Mouse (Mus musculus) kidney, embryonic 16.5 days (tissue): ENCODE data around the gene Ddx5. TPM values are rescaled to one million over a fixed set of nuclear protein-coding genes. Genes with fewer than 3 reads are reported as not detected.
A peak's percentile ranks its signal among the peaks of the same experiment; 100 is the strongest.

ENCODE experiments used
- ATAC-seq: fragments of 200-750 bp; cut with Nextera tagmentation; 2 replicates; pipeline ENCODE4 v1.8.0; 2017; ENCODE audit warnings: moderate TSS enrichment; ENCODE audit not compliant: low FRiP score, low TSS enrichment
- H3K27ac ChIP-seq: fragments of 300-500 bp; sonication (generic); 2 replicates; pipeline ENCODE4 v1.5.1; 2014; ENCODE audit warnings: low read length
- H3K27me3 ChIP-seq: fragments of 300-500 bp; sonication (generic); 2 replicates; pipeline ENCODE4 v1.6.1; 2014; ENCODE audit warnings: low read length, control low read depth, mixed read lengths; ENCODE audit not compliant: insufficient read depth
- H3K36me3 ChIP-seq: fragments of 300-500 bp; sonication (generic); 2 replicates; pipeline ENCODE4 v1.6.1; 2014; ENCODE audit warnings: low read length, control low read depth, mixed read lengths; ENCODE audit not compliant: insufficient read depth
- H3K4me1 ChIP-seq: fragments of 300-500 bp; sonication (generic); 2 replicates; pipeline ENCODE4 v1.6.1; 2014; ENCODE audit warnings: low read length, control low read depth, mixed read lengths; ENCODE audit not compliant: insufficient read depth
- H3K4me2 ChIP-seq: fragments of 300-500 bp; sonication (generic); replicated peaks from 2 replicates; pipeline ENCODE4 v1.6.1; 2014; ENCODE audit warnings: low read depth, low read length
- H3K4me3 ChIP-seq: fragments of 300-500 bp; sonication (generic); 2 replicates; pipeline ENCODE4 v1.5.1; 2014; ENCODE audit warnings: mild to moderate bottlenecking, low read length
- H3K9ac ChIP-seq: fragments of 300-500 bp; sonication (generic); replicated peaks from 2 replicates; pipeline ENCODE4 v1.6.1; 2014; ENCODE audit warnings: low read length
- H3K9me3 ChIP-seq: fragments of 300-500 bp; sonication (generic); 2 replicates; pipeline ENCODE4 v1.6.1; 2016; ENCODE audit warnings: low read length, control low read depth
- WGBS: fragments of 180-500 bp; shearing (Covaris S2); extraction: QIAGEN DNeasy Blood & Tissue Kit; methylation state at CpG from one replicate; pipeline ENCODE4 v1.1.7; 2014; 5-methylcytosine and 5-hydroxymethylcytosine counted together
- polyA plus RNA-seq: library from polyadenylated mRNA; unstranded; fragments of >200 nt; fragmentation: Nextera tagmentation; extraction: Ambion mirVana; gene quantifications from 2 replicates; pipeline ENCODE4 v1.2.1, GENCODE M21; 2015

Ddx5 gene
- polyA plus RNA-seq: 369 and 372 TPM in 2 replicates

GRCm38 (mm10) chr11:106788775-106789459 is at the start of gene Ddx5, which contains the start of gene Cep95:
Gene Ddx5 (minus strand): TSS chr11:106789185.
Gene Cep95 (plus strand): TSS chr11:106789252.
- H3K4me1 ChIP-seq: peaks cover 19% of the 10 kb centered on the region
- ATAC-seq: peak; percentile 91
- H3K9ac ChIP-seq: peak within 1 kb of the TSS; percentile 99
- H3K4me3 ChIP-seq: peak within 1 kb of the TSS; percentile 95
- H3K4me2 ChIP-seq: peak within 1 kb of the TSS; percentile 93
- peak within 1 kb of the TSS; percentile 97 for H3K27ac ChIP-seq
- peaks cover 27% of the 10 kb centered on the region for H3K36me3 ChIP-seq
- no peaks in the 10 kb centered on the region for H3K9me3 ChIP-seq
- under 1% methylated on average over 58 of the region's 58 CpGs for WGBS
- H3K27me3 ChIP-seq: no peaks in the 10 kb centered on the region

- no peak overlapping the region for H3K9ac ChIP-seq
- no peak overlapping the region for H3K27ac ChIP-seq
- no peaks in the 10 kb centered on the region for H3K27me3 ChIP-seq
- peaks cover 46% of the 10 kb centered on the region for H3K36me3 ChIP-seq
- H3K9me3 ChIP-seq: no peaks in the 10 kb centered on the region
- H3K4me2 ChIP-seq: no peak overlapping the region
- ATAC-seq: no peak
- no peak overlapping the region for H3K4me3 ChIP-seq
- no peaks in the 10 kb centered on the region for H3K4me1 ChIP-seq
- WGBS: 84% methylated on average over 7 of the region's 7 CpGs
Measured at GRCm38 (mm10) chr11:106828079-106828478, 39.1 kb upstream of the Ddx5 start.

GRCm38 (mm10) chr11:106824403-106824802 is 35.4 kb upstream of the Ddx5 start:
- WGBS: 91% methylated on average over 10 of the region's 10 CpGs
- H3K36me3 ChIP-seq: peaks cover 53% of the 10 kb centered on the region
- no peaks in the 10 kb centered on the region for H3K9me3 ChIP-seq
- H3K4me1 ChIP-seq: no peaks in the 10 kb centered on the region
- ATAC-seq: no peak
- H3K27me3 ChIP-seq: no peaks in the 10 kb centered on the region
- H3K9ac ChIP-seq: no peak overlapping the region
- no peak overlapping the region for H3K27ac ChIP-seq
- no peak overlapping the region for H3K4me3 ChIP-seq
- H3K4me2 ChIP-seq: no peak overlapping the region

- Histone ChIP-seq H3K4me3 (no peak overlapping the region), H3K4me1 (no peaks in the 10 kb centered on the region), H3K36me3 (peaks cover 56% of the 10 kb centered on the region), H3K9ac (no peak overlapping the region), H3K9me3 (no peaks in the 10 kb centered on the region), H3K27ac (no peak overlapping the region), H3K27me3 (no peaks in the 10 kb centered on the region), H3K4me2 (no peak overlapping the region)
- no peak for ATAC-seq
- WGBS: 96% methylated on average over 8 of the region's 8 CpGs
Measured at GRCm38 (mm10) chr11:106823741-106824140, 34.8 kb upstream of the Ddx5 start.

GRCm38 (mm10) chr11:106822911-106823310 is 33.9 kb upstream of the Ddx5 start:
- peaks cover 52% of the 10 kb centered on the region for H3K36me3 ChIP-seq
- no peaks in the 10 kb centered on the region for H3K27me3 ChIP-seq
- no peak for ATAC-seq
- no peak overlapping the region for H3K4me2 ChIP-seq
- 87% methylated on average over 5 of the region's 5 CpGs for WGBS
- no peaks in the 10 kb centered on the region for H3K4me1 ChIP-seq
- H3K4me3 ChIP-seq: no peak overlapping the region
- H3K9me3 ChIP-seq: no peaks in the 10 kb centered on the region
- H3K27ac ChIP-seq: no peak overlapping the region
- H3K9ac ChIP-seq: no peak overlapping the region

- Histone ChIP-seq H3K36me3 (peaks cover 55% of the 10 kb centered on the region), H3K4me2 (no peak overlapping the region), H3K9me3 (no peaks in the 10 kb centered on the region), H3K9ac (no peak overlapping the region), H3K27ac (no peak overlapping the region), H3K4me3 (no peak overlapping the region), H3K4me1 (no peaks in the 10 kb centered on the region), H3K27me3 (no peaks in the 10 kb centered on the region)
- 92% methylated on average over 8 of the region's 8 CpGs for WGBS
- no peak for ATAC-seq
Measured at GRCm38 (mm10) chr11:106822491-106822890, 33.5 kb upstream of the Ddx5 start.

- Histone ChIP-seq H3K9me3 (no peaks in the 10 kb centered on the region), H3K27me3 (no peaks in the 10 kb centered on the region), H3K4me2 (no peak overlapping the region), H3K9ac (no peak overlapping the region), H3K27ac (peak overlapping the region; percentile 36; the same call in 1 of the 2 replicates), H3K4me3 (no peak overlapping the region), H3K4me1 (no peaks in the 10 kb centered on the region), H3K36me3 (peaks cover 59% of the 10 kb centered on the region)
- ATAC-seq: no peak
- 82% methylated on average over 6 of the region's 6 CpGs for whole genome bisulfite sequencing
Measured at GRCm38 (mm10) chr11:106821397-106821796, 32.4 kb upstream of the Ddx5 start.

- peaks cover 58% of the 10 kb centered on the region for H3K36me3 ChIP-seq
- H3K27ac ChIP-seq: peak overlapping the region; percentile 36; the same call in 1 of the 2 replicates
Measured at GRCm38 (mm10) chr11:106820972-106821371, 32.0 kb upstream of the Ddx5 start.

GRCm38 (mm10) chr11:106820252-106820651 is 31.3 kb upstream of the Ddx5 start:
- no peak for ATAC-seq
- Histone ChIP-seq H3K36me3 (peaks cover 60% of the 10 kb centered on the region), H3K27me3 (no peaks in the 10 kb centered on the region), H3K4me1 (no peaks in the 10 kb centered on the region), H3K27ac (no peak overlapping the region), H3K9me3 (no peaks in the 10 kb centered on the region), H3K4me2 (no peak overlapping the region), H3K4me3 (no peak overlapping the region), H3K9ac (no peak overlapping the region)
- 74% methylated on average over 6 of the region's 6 CpGs for WGBS

More at GRCm38 (mm10) chr11:106820972-106821371, 32.0 kb upstream of the Ddx5 start:
- Histone ChIP-seq H3K9me3 (no peaks in the 10 kb centered on the region), H3K4me2 (no peak overlapping the region), H3K27me3 (no peaks in the 10 kb centered on the region), H3K4me3 (no peak overlapping the region), H3K9ac (no peak overlapping the region), H3K4me1 (no peaks in the 10 kb centered on the region)
- no peak for ATAC-seq
- WGBS: 52% methylated on average over 4 of the region's 4 CpGs

- H3K36me3 ChIP-seq: peaks cover 64% of the 10 kb centered on the region
- no peak overlapping the region for H3K4me2 ChIP-seq
- H3K4me3 ChIP-seq: no peak overlapping the region
- H3K27me3 ChIP-seq: no peaks in the 10 kb centered on the region
- H3K27ac ChIP-seq: no peak overlapping the region
- 90% methylated on average over 9 of the region's 9 CpGs for WGBS
- no peaks in the 10 kb centered on the region for H3K9me3 ChIP-seq
- H3K9ac ChIP-seq: no peak overlapping the region
- no peaks in the 10 kb centered on the region for H3K4me1 ChIP-seq
- ATAC-seq: no peak
Measured at GRCm38 (mm10) chr11:106819595-106819994, 30.6 kb upstream of the Ddx5 start.
